Mouse (Mus musculus) embryonic fibroblast, embryonic 13.5 days (primary cell): ENCODE measurements around the gene Opalin.

Experiments
- CTCF ChIP-seq: IDR thresholded peaks from 2 replicates; pipeline ENCODE4 v1.5.1; 2011; ENCODE audit warnings: mild to moderate bottlenecking, control low read depth, low read length, moderate library complexity, borderline replicate concordance; ENCODE audit not compliant: insufficient read depth
- POLR2A ChIP-seq: IDR thresholded peaks from 2 replicates; pipeline ENCODE4 v1.6.1; 2011; ENCODE audit warnings: low read depth, mild to moderate bottlenecking, control low read depth, low read length, moderate library complexity

- TF ChIP-seq CTCF, result no peak
- no peak for TF ChIP-seq POLR2A
Observed at GRCm38 (mm10) chr19:41109991-41110390, 33.1 kb upstream of the Opalin start.
